Comparison of ENCODE assay signal across 8 mouse cellular contexts in the genomic region with DNA sequence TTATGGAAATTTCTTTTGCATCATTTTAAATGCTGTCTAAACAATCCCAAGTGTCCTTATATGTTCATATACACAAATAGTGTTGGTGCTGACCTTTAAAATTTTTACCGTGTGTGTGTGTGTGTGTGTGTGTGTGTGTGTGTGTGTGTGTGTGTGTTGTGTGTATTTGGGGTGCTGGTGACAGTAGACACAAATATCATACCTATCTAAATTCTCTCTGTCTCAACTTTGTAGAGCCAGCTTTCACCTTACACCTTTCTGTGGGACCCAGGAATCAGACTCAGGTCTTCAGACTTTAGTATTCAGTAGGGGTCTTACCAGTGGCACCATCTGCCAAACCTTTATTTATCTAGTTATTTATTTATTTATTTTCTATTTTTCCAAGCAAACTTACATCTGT. TPM values are rescaled to one million over a fixed set of nuclear protein-coding genes. Genes with fewer than 3 reads are reported as not detected.
DNase-seq lines count a peak whose midpoint lies in the region; ATAC-seq lines count a peak whose summit lies in the region.

No protein-coding gene starts in this region.

- H3K4me3 ChIP-seq in forebrain, embryonic 10.5 days = peak overlapping the region; percentile 82
- no peak overlapping the region for H3K4me3 ChIP-seq in forebrain, embryonic 16.5 days (replicated peaks; ENCODE audit: low read length)
- peak overlapping the region; percentile 56; the same call in 1 of the 2 replicates for H3K4me3 ChIP-seq in neural tube, embryonic 11.5 days (ENCODE audit: low read depth, low read length)
- peak overlapping the region; percentile 74 for H3K4me3 ChIP-seq in liver, embryonic 12.5 days
- H3K4me3 ChIP-seq in stomach, embryonic 16.5 days (replicated peaks; ENCODE audit: low read length) = peak overlapping the region; percentile 66

- no peaks in the 10 kb centered on the region for H3K9me3 ChIP-seq in forebrain, embryonic 10.5 days
- no peaks in the 10 kb centered on the region for H3K9me3 ChIP-seq in forebrain, embryonic 16.5 days (ENCODE audit: control insufficient read depth, low read length)
- no peaks in the 10 kb centered on the region for H3K9me3 ChIP-seq in neural tube, embryonic 11.5 days (ENCODE audit: control insufficient read depth, low read length)
- no peaks in the 10 kb centered on the region for H3K9me3 ChIP-seq in liver, embryonic 12.5 days (replicated peaks)
- H3K9me3 ChIP-seq in stomach, embryonic 16.5 days (replicated peaks; ENCODE audit: control insufficient read depth, low read length) = no peaks in the 10 kb centered on the region

- H3K9ac ChIP-seq in forebrain, embryonic 16.5 days (replicated peaks; ENCODE audit: low read depth, low read length) = no peak overlapping the region
- no peak overlapping the region for H3K9ac ChIP-seq in neural tube, embryonic 11.5 days (ENCODE audit: low read length)
- no peak overlapping the region for H3K9ac ChIP-seq in liver, embryonic 12.5 days
- H3K9ac ChIP-seq in stomach, embryonic 16.5 days (ENCODE audit: low read length) = no peak overlapping the region

- H3K36me3 ChIP-seq in forebrain, embryonic 10.5 days (replicated peaks) = no peaks in the 10 kb centered on the region
- H3K36me3 ChIP-seq in forebrain, embryonic 16.5 days (ENCODE audit: control insufficient read depth, insufficient read depth) = no peaks in the 10 kb centered on the region
- no peaks in the 10 kb centered on the region for H3K36me3 ChIP-seq in neural tube, embryonic 11.5 days (ENCODE audit: control insufficient read depth, insufficient read depth, low read length)
- no peaks in the 10 kb centered on the region for H3K36me3 ChIP-seq in liver, embryonic 12.5 days
- H3K36me3 ChIP-seq in stomach, embryonic 16.5 days (ENCODE audit: control insufficient read depth, insufficient read depth, low read length) = no peaks in the 10 kb centered on the region

- peaks cover 10% of the 10 kb centered on the region; the same call in 1 of the 2 replicates for H3K27me3 ChIP-seq in forebrain, embryonic 10.5 days (ENCODE audit: poor library complexity, severe bottlenecking)
- H3K27me3 ChIP-seq in forebrain, embryonic 16.5 days (replicated peaks; ENCODE audit: control insufficient read depth, insufficient read depth, low read length) = no peaks in the 10 kb centered on the region
- no peaks in the 10 kb centered on the region for H3K27me3 ChIP-seq in neural tube, embryonic 11.5 days (ENCODE audit: control insufficient read depth, insufficient read depth, low read length)
- H3K27me3 ChIP-seq in liver, embryonic 12.5 days (replicated peaks) = no peaks in the 10 kb centered on the region; the same call in 1 of the 2 replicates
- no peaks in the 10 kb centered on the region for H3K27me3 ChIP-seq in stomach, embryonic 16.5 days (ENCODE audit: control insufficient read depth, insufficient read depth, low read length)

- peak overlapping the region; percentile 99; the same call in 1 of the 2 replicates for H3K27ac ChIP-seq in forebrain, embryonic 10.5 days
- H3K27ac ChIP-seq in forebrain, embryonic 16.5 days (ENCODE audit: low read length) = no peak overlapping the region
- H3K27ac ChIP-seq in neural tube, embryonic 11.5 days (ENCODE audit: low read depth, low read length) = no peak overlapping the region
- no peak overlapping the region; the same call in 1 of the 2 replicates for H3K27ac ChIP-seq in liver, embryonic 12.5 days
- H3K27ac ChIP-seq in stomach, embryonic 16.5 days (ENCODE audit: low read length) = no peak overlapping the region

- ATAC-seq in forebrain, embryonic 16.5 days = no peak
- no peak for ATAC-seq in neural tube, embryonic 11.5 days (ENCODE audit: insufficient read depth, low FRiP score, low TSS enrichment)
- ATAC-seq in liver, embryonic 12.5 days = no peak
- no peak for ATAC-seq in stomach, embryonic 16.5 days (ENCODE audit: insufficient read depth, low FRiP score)

- 32% methylated on average over 1 of the region's 1 CpGs for WGBS in forebrain, embryonic 10.5 days
- 25% methylated on average over 1 of the region's 1 CpGs for WGBS in forebrain, embryonic 16.5 days
- WGBS in neural tube, embryonic 11.5 days = 41% methylated on average over 1 of the region's 1 CpGs
- WGBS in liver, embryonic 12.5 days (ENCODE audit: insufficient replicate concordance) = 35% methylated on average over 1 of the region's 1 CpGs
- 17% methylated on average over 1 of the region's 1 CpGs for WGBS in stomach, embryonic 16.5 days

- no peak overlapping the region for H3K4me2 ChIP-seq in forebrain, embryonic 16.5 days (ENCODE audit: low read length)
- peak overlapping the region; percentile 55 for H3K4me2 ChIP-seq in neural tube, embryonic 11.5 days (ENCODE audit: low read depth)
- peak overlapping the region; percentile 89 for H3K4me2 ChIP-seq in liver, embryonic 12.5 days
- peak overlapping the region; percentile 55; the same call in 1 of the 2 replicates for H3K4me2 ChIP-seq in stomach, embryonic 16.5 days (ENCODE audit: low read depth, low read length)

- DNase-seq in forebrain, embryonic 10.5 days (ENCODE audit: extremely low spot score, low spot score) = no peak
- DNase-seq in neural tube, embryonic 11.5 days (ENCODE audit: low spot score) = no peak
- no peak for DNase-seq in neural tube, embryonic 10.5 days (ENCODE audit: extremely low spot score, low spot score)
- no peak for DNase-seq in layer of hippocampus, adult 9-10 months (ENCODE audit: low spot score)
- no peak for DNase-seq in natural killer cell, adult 2 months (ENCODE audit: low spot score in 2 of 2)

- H3K4me1 ChIP-seq in forebrain, embryonic 10.5 days = peaks cover 23% of the 10 kb centered on the region
- peaks cover 24% of the 10 kb centered on the region for H3K4me1 ChIP-seq in forebrain, embryonic 16.5 days (replicated peaks; ENCODE audit: control insufficient read depth, insufficient read depth, low read length)
- peaks cover 3% of the 10 kb centered on the region for H3K4me1 ChIP-seq in neural tube, embryonic 11.5 days (ENCODE audit: control insufficient read depth, insufficient read depth, low read length)
- H3K4me1 ChIP-seq in liver, embryonic 12.5 days = peaks cover 35% of the 10 kb centered on the region
- H3K4me1 ChIP-seq in stomach, embryonic 16.5 days (ENCODE audit: control insufficient read depth, insufficient read depth, low read length) = peaks cover 13% of the 10 kb centered on the region

RNA-seq across cellular contexts. Expression of gene Utrn, which starts 0.7 kb away (rescaled TPM):
- polyA plus RNA-seq in forebrain, embryonic 10.5 days (2016; fragmentation: Nextera tagmentation; extraction: Ambion mirVana) = 40.8 and 44.3 TPM in 2 replicates
- 18.8 and 20.3 TPM in 2 replicates for polyA plus RNA-seq in forebrain, embryonic 16.5 days (2015; fragmentation: Nextera tagmentation; extraction: Ambion mirVana)
- 46.4 and 47.4 TPM in 2 replicates for polyA plus RNA-seq in neural tube, embryonic 11.5 days (2014; fragmentation: Nextera tagmentation; extraction: Ambion mirVana)
- 14.9 and 15.3 TPM in 2 replicates for polyA plus RNA-seq in liver, embryonic 12.5 days (2016; fragmentation: Nextera tagmentation; extraction: Ambion mirVana)
- polyA plus RNA-seq in stomach, embryonic 16.5 days (2015; fragmentation: Nextera tagmentation; extraction: Ambion mirVana) = 68.4 and 72.0 TPM in 2 replicates
